Mouse (Mus musculus): Measurements from ENCODE around the gene Cyp2c39.
"Not testable (repeated sequence)": the region's sequence is repeated elsewhere in the genome, so short reads cannot be mapped to it uniquely, and the experiment has no call there.

The Cyp2c39 gene

DNA sequence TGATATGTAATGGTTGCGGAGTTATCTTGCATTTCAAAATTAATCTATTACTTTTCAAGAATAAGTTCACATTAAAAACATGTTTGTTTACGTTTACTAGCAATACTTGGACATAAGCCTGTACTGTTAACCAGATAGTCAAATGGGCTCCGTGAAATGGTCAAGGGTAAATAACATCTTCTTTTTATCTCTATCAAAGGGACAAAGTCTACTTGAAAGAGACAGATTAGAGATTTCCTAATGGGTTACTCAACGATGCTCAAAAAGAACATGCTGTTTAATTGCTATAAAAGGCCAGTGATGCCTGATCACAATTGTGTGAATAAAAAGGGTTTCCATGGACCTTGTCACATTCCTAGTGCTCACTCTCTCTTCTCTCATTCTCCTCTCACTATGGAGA, at the start of gene Cyp2c39:
Gene Cyp2c39, plus strand, starts transcription at position 329 of the 400 bp plus-strand sequence.
- no peak for DNase-seq

DNA sequence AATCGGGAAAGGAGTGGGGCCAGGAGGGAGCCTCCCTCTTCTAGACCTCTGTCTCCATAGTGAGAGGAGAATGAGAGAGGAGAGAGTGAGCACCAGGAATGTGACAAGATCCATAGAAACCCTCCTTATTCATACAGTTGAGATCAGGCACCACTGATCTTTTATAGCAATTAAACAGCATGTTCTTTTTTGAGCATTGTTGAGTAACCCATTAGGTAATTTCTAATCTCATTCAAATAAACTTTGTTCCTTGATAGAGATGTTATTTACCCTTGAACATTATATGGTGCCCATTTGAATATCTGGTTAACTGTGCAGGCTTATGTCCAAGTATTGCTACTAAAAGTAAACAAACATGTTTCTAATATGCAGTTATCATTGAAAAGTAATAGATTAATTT, 47.7 kb upstream of the Cyp2c39 start, which contains the start of gene Cyp2c38:
Gene Cyp2c38, minus strand, starts transcription at position 135 of the 400 bp plus-strand sequence.
- no peak for DNase-seq

DNA sequence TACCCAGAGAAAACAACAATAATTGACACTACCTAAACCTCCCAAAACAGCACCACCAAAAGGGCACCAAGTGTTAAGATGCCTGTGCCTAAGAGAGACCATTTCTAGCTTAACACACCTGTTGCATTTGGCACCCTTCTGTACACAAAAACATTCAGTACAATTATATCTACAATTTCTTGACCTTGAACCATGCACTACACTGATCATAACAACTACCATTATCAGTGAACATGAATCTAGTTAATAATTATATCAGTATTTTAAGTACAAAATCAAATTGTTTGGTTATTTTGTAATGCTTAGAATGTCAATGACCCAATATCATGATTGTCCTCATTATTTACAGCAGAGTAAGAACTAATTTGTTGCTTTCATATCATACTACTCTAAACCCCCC, 46.7 kb upstream of the Cyp2c39 start:
- no peak for DNase-seq

DNA sequence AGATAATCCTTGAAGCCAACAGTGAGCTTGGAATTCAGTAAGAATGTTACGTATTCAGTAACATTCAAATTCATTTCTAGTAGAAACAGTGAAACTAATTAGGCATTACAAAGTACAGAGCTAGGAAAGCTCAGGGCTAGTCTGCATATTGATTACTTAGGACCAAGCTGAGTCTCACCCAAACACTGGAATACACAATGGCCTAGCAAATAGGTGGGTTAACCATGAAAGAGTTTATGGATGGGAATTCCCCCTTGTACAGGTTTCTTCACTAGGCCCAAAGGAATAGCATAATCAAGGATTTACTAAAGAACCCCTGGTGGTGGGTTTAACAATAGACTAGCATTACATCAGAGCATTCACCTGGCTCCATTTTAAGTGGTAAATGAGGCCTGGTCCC, 26.7 kb upstream of the Cyp2c39 start:
- not testable (repeated sequence) for DNase-seq

DNA sequence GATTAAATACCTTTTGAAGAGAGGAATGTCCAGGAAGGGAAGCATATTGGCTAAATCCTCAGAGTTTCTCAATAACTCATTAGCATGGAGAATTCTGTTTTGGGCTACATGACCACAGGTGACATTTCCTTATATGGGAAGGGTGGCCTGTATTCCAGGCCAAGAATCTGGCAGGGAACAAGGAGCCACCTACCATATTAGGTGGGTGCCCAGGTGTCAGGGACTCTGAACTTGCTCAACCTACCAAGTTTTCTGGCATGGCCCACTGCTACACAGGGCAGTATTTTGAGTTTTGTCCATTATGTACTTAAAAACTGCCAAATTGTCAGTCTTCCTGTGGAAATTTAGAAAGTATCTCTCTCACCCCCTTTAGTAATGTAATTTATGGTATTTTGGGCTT, 4.3 kb upstream of the Cyp2c39 start:
- DNase-seq = no peak

DNA sequence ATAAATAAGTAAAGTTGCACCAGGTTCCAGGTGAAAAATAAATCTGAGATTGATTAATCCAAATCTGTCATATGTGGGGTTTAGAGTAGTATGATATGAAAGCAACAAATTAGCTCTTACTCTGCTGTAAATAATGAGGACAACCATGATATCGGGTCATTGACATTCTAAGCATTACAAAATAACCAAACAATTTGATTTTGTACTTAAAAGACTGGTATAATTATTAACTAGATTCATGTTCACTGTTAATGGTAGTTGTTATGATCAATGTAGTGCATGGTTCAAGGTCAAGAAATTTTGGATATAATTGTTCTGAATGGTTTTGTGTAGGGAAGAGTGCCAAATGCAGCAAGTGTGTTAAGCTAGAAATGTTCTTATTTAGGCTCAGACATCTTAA, 1.1 kb upstream of the Cyp2c39 start:
- DNase-seq = no peak

Measured in thymus, adult 18-20 months (tissue).